Mouse (Mus musculus) ES-Bruce4 (cell line): ENCODE results near the gene Rhoh.

Experiments
- CTCF ChIP-seq: IDR thresholded peaks from one replicate; pipeline ENCODE4 v1.8.1; 2011; ENCODE audit warnings: low read depth, low read length
- EP300 ChIP-seq: IDR thresholded peaks from 2 replicates; pipeline ENCODE4 v1.6.1; 2011; ENCODE audit warnings: low read depth, low read length; ENCODE audit not compliant: insufficient read depth
- POLR2A ChIP-seq: IDR thresholded peaks from one replicate; pipeline ENCODE4 v1.8.1; 2011; ENCODE audit warnings: low read length; ENCODE audit not compliant: insufficient read depth

- TF ChIP-seq CTCF (no peak), EP300 (no peak), POLR2A (no peak)
Observed at GRCm38 (mm10) chr5:65919904-65920303, 58.9 kb downstream of the Rhoh start.
